25 mouse cellular contexts compared by ENCODE assay signal in the genomic region with DNA sequence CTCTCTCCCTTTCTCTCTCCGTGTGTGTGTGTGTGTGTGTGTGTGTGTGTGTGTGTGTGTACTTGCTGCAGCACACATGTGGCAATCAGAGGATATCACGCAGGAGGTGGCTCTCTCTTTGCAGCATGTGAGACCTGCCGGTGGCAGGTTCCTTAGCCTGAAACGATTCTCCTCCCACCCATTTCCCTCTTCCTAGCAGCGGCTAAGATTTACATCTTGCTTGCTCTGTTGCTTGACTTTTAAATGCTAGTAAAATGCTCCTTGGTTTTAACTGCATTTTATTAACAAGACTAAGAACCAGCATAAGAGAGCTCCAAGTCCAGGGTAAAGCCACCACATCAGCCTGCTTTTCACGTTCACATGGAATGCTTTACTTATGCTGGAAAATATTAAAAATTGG. TPM values are rescaled to one million over a fixed set of nuclear protein-coding genes. Genes with fewer than 3 reads are reported as not detected.
DNase-seq lines count a peak whose midpoint lies in the region; ATAC-seq lines count a peak whose summit lies in the region.
"Had no signal": no experiment of that assay in that cellular context is flagged by ENCODE, and none has a peak within 500 bp of the region (broad histone marks: within the 10 kb centered on the region; RNA-seq: fewer than 3 reads in every experiment).

No protein-coding gene starts in this region.

- intact Hi-C loops in heart, postnatal 10 days (cut with DNase I) = no loop called here

- H3K4me2 ChIP-seq in heart, embryonic 15.5 days = peak overlapping the region; percentile 48
- H3K4me2 ChIP-seq: forebrain, embryonic 13.5 days; liver, embryonic 11.5 days; neural tube, embryonic 12.5 days had no signal

- H3K9me3 ChIP-seq in heart, embryonic 15.5 days (replicated peaks) = no peaks in the 10 kb centered on the region
- H3K9me3 ChIP-seq: forebrain, embryonic 13.5 days; hindbrain, embryonic 10.5 days; midbrain, embryonic 10.5 days; neural tube, embryonic 12.5 days had no signal

- WGBS in heart, embryonic 15.5 days = 25% methylated on average over 6 of the region's 6 CpGs

- H3K4me1 ChIP-seq in heart, embryonic 15.5 days (replicated peaks) = peaks cover 41% of the 10 kb centered on the region
- H3K4me1 ChIP-seq: neural tube, embryonic 12.5 days had no signal

- no peaks in the 10 kb centered on the region for H3K36me3 ChIP-seq in heart, embryonic 15.5 days
- H3K36me3 ChIP-seq: hindbrain, embryonic 10.5 days; midbrain, embryonic 10.5 days; neural tube, embryonic 12.5 days had no signal

- ATAC-seq in frontal cortex, adult (ENCODE audit: low TSS enrichment) = peak; percentile 53
- no peak for ATAC-seq in heart, embryonic 15.5 days (replicated peaks; ENCODE audit: insufficient number of reproducible peaks, insufficient read depth, low FRiP score, low read depth)
- ATAC-seq in monocyte, adult 5-6 weeks (replicated peaks; ENCODE audit: insufficient number of reproducible peaks, low FRiP score, low TSS enrichment, poor library complexity, severe bottlenecking) = no peak
- ATAC-seq: forebrain, embryonic 13.5 days had no signal

- no peak overlapping the region for H3K4me3 ChIP-seq in heart, embryonic 15.5 days
- H3K4me3 ChIP-seq: forebrain, embryonic 13.5 days; hindbrain, embryonic 10.5 days; midbrain, embryonic 10.5 days; neural tube, embryonic 12.5 days had no signal

- no peak for DNase-seq in frontal cortex, postnatal 14 days (ENCODE audit: low spot score in 2 of 2)
- no peak for DNase-seq in heart, postnatal 10 days
- DNase-seq in right cerebral cortex, adult 18-20 months = peak; percentile 20
- DNase-seq in right cerebral cortex, postnatal 36 days (ENCODE audit: low spot score in 2 of 2) = no peak
- DNase-seq: cerebellum, postnatal 10 days; embryo, embryonic 11 days; kidney, adult 2 months; kidney, postnatal 36 days; lung, adult 2 months; lung, postnatal 36 days; right cerebral cortex, postnatal 14 days; thymus, postnatal 14 days had no signal

- H3K9ac ChIP-seq in heart, embryonic 15.5 days = no peak overlapping the region
- H3K9ac ChIP-seq: forebrain, embryonic 13.5 days; neural tube, embryonic 12.5 days had no signal

- peak overlapping the region; percentile 81 for H3K27ac ChIP-seq in heart, embryonic 15.5 days
- H3K27ac ChIP-seq: forebrain, embryonic 13.5 days; hindbrain, embryonic 10.5 days; midbrain, embryonic 10.5 days; neural tube, embryonic 12.5 days had no signal

- H3K27me3 ChIP-seq in heart, embryonic 15.5 days = no peaks in the 10 kb centered on the region
- H3K27me3 ChIP-seq: CH12.LX; forebrain, embryonic 13.5 days; neural tube, embryonic 12.5 days had no signal

RNA-seq across cellular contexts. Expression of gene Ncl, which starts 19.5 kb away (rescaled TPM):
- polyA plus RNA-seq in heart, embryonic 15.5 days (2015; fragmentation: Nextera tagmentation; extraction: Ambion mirVana) = 219 and 239 TPM in 2 replicates
- 100 to 1,000 TPM; 168 to 169 TPM for total RNA-seq in heart, postnatal 10 days (2021)
- 271 to 340 TPM (median 288 TPM) in 3 replicates for total RNA-seq in monocyte, adult 5-6 weeks (2017)

RNA-seq across cellular contexts. Expression of gene Nmur1, which starts 47.4 kb away (rescaled TPM):
- polyA plus RNA-seq in heart, embryonic 15.5 days (2015; fragmentation: Nextera tagmentation; extraction: Ambion mirVana) = not detected in 2 replicates
- total RNA-seq in heart, postnatal 10 days (2021) = not detected
- not detected in 3 replicates for total RNA-seq in monocyte, adult 5-6 weeks (2017)
- total RNA-seq: adrenal gland, adult 18-20 months; CH12.LX; gastrocnemius, adult 18-20 months; left cerebral cortex, adult 18-20 months had no signal
- polyA plus RNA-seq: forebrain, embryonic 13.5 days; liver, embryonic 11.5 days; midbrain, embryonic 10.5 days; stomach, embryonic 16.5 days had no signal

RNA-seq across cellular contexts. Expression of gene Tex44, which starts 47.5 kb away (rescaled TPM):
- not detected in 2 replicates for polyA plus RNA-seq in heart, embryonic 15.5 days (2015; fragmentation: Nextera tagmentation; extraction: Ambion mirVana)
- not detected for total RNA-seq in heart, postnatal 10 days (2021)
- not detected in 3 replicates for total RNA-seq in monocyte, adult 5-6 weeks (2017)
- total RNA-seq: adrenal gland, adult 18-20 months; CH12.LX; gastrocnemius, adult 18-20 months; left cerebral cortex, adult 18-20 months had no signal
- polyA plus RNA-seq: forebrain, embryonic 13.5 days; hindbrain, embryonic 10.5 days; kidney, adult 2 months; liver, embryonic 11.5 days; neural tube, embryonic 12.5 days; stomach, embryonic 16.5 days had no signal
